Mouse (Mus musculus) myocyte (in vitro differentiated cells): ENCODE results near the gene Rilpl1.

ENCODE experiments used
- POLR2A ChIP-seq: IDR thresholded peaks from one replicate; pipeline ENCODE4 v1.6.1; 2011; ENCODE audit warnings: low read depth, mild to moderate bottlenecking, control low read depth, moderate library complexity; ENCODE audit not compliant: insufficient read length
- TCF3 ChIP-seq: IDR thresholded peaks from one replicate; pipeline ENCODE4 v1.6.1; 2011; ENCODE audit warnings: low read depth, control low read depth; ENCODE audit not compliant: insufficient read length
- USF1 ChIP-seq: IDR thresholded peaks from one replicate; pipeline ENCODE4 v1.6.1; 2011; ENCODE audit warnings: low read depth, mild to moderate bottlenecking, control low read depth, moderate library complexity

DNA sequence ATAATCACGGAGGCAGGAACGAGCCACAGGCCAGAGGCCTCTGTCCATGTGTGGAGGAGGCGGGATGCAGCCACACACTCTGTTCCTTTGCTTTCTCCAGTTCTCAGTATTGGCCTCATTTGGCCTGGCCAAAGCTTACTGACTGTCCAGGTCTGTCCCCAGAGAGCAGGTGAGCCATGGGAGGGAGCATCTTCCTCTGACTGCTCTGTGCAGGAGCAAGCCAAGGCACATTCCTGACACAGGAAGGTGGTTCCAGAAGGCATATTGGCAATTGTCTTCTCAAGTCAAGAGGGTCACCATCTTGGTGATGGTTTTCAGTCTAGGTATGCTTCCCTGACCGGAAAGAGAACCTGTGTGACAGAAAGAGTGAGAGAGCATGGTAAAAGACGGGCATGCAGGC is 67.7 kb downstream of the Rilpl1 start:
- TF ChIP-seq POLR2A = no peak
- TF ChIP-seq TCF3 = no peak
- TF ChIP-seq USF1 = no peak
